Mouse (Mus musculus) granulocyte monocyte progenitor cell, adult 5-6 weeks (primary cell): ENCODE measurements around the gene Mgat5b. TPM values are rescaled to one million over a fixed set of nuclear protein-coding genes. Genes with fewer than 3 reads are reported as not detected.

Source experiments
- ATAC-seq: replicated peaks from 2 replicates; pipeline ENCODE4 v1.8.0; 2016; ENCODE audit warnings: mild to moderate bottlenecking, moderate TSS enrichment, inconsistent platforms; ENCODE audit not compliant: poor library complexity, severe bottlenecking
- total RNA-seq, 2 experiments: library from RNA; stranded (forward) in 1 of 2; stranded (reverse) in 1 of 2; fragments of 200-712, 200-1000 nt in 1 of 2; fragments of >200 nt in 1 of 2; fragmentation: Nextera tagmentation in 1 of 2; gene quantifications; 2 replicates each; pipeline ENCODE4 v1.2.3; 2014 to 2017

Mgat5b gene
- total RNA-seq, 2 experiments from 2014 or later = not detected

DNA sequence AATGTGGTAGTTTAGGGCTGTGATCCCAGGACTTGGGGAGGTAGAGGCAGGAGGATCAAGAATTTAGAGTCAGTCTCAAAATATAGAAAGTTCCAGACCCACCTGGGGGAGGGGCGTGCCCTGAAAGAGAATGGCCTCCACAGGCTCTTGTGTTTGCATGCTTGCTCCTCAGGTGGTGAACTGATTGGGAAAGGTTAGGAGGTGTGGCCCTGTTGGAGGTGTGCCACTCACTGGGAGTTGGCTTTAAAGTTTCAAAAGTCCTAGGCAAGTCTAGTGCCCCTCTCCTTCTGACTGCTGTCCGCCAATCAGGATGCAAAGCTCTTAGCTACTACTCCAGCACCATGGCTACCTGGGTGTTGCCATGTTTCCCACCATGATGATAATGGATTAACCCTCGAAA is 3.4 kb upstream of the Mgat5b start:
- no peak for ATAC-seq

DNA sequence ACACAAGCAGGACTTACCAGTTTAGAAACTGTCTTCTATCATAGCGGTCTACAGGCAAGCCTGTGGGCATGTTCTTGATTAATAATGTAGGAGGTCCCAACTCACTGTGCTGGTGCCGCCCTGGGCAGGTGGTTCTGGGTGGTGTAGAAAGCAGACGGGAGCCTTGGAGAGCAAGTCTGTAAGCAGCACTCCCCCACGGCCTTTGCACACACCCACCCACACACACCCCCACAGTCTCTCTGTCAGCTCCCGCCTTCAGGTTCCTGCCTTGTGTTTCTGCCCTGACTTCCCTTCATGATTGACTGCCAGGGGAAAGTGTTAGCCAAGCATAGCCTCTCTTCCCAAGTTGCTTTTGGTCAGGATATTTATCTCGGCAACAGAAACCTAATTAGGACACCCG is 1.3 kb upstream of the Mgat5b start:
- no peak for ATAC-seq

DNA sequence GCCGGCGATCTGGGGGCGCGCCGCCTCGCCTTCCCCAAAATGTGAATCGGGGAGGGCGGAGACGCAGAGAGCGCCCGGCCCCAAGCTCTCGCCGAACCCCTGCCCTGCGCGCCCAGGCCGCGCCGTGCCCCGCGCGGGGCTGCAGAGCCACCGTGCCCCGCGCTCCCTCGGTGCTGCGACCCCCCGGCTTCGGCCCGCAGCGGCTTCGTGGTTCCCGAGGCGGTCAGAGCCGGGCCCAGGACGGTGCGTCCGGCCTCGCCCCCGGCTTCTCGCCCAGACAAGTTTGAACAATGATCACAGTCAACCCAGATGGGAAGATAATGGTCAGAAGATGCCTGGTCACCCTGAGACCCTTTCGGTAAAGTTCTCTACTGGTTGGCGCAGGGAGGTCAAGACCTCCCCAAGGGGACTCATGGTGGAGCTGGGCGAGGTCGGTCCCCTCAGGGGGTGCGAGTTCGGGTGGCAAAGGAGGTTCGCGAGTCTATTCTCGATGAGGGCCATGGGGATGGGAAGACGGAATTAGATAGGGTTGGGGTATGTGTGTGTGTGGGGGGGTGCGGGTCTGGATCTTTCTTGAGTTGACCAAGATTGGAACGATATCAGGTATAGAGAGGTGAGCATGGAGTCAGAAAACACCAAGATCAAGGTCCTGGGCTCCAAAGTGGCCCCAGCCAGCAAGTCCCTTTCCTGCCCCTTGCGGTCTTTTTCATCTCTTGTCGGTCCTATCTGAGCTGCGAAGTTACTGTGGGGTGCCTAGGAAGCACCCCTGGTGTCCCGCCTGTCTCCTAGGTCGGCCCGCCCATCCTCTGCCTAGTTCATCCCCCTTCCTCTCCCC is 740 bp downstream of the Mgat5b start:
- ATAC-seq = no peak

DNA sequence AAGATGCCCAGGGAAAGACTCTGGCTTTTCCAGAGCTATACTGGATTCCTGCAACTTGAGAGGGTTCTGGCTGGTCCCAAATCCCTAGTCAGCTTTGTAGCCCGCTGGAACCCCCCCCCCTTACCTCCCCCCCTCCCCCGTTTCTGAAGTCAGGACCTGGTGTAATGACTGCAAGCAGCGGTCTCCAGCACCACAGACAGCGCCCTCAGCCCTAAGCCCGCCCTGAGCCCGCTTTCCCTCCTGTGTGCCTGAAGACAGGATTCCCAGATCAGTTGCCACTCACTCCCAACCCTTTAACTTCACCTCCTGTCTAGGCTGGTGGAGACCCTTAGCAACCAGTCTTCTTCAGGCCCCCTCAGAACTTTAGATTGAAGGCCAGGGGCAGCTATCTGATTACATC is 2.1 kb downstream of the Mgat5b start:
- ATAC-seq = no peak

DNA sequence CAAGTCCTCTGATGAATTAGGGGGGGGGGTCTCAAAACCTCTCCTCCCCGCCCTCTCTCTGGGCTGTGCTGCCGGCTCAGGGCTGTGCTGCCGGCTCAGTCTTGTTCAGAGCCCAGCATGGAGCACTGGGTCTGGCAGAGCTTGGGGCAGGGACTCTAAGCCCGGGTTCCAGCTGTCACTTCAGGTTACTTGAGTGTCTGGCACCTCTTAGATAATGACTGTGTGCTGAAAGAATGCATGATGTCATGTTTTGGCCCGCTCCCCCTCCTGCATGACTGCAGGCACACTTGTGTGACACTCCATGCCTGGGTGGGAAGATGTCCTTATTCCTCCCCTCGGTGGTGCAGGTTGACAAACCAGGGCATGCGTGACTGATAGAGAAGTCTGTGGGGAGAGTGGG is 3.4 kb downstream of the Mgat5b start:
- no peak for ATAC-seq

DNA sequence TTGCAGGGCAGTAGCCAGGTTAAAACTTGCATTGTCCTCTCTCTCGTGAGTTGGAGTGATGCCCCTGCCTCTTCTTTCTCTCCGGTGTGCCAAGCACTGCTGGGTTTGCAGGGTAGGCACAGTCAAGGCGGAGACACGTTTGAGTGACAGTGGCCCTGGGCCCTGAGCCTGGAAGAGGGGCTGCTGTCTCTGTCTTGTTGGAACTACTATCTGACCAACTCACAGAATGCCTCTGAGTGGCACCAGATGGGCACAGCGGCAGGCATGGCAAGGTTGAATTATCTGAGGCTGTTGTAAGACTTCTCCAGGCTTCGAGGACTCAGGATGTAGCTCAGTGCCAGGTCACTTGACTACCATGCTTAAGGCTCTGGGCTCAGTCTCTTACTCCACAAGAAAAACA is 9.4 kb downstream of the Mgat5b start:
- ATAC-seq = no peak

DNA sequence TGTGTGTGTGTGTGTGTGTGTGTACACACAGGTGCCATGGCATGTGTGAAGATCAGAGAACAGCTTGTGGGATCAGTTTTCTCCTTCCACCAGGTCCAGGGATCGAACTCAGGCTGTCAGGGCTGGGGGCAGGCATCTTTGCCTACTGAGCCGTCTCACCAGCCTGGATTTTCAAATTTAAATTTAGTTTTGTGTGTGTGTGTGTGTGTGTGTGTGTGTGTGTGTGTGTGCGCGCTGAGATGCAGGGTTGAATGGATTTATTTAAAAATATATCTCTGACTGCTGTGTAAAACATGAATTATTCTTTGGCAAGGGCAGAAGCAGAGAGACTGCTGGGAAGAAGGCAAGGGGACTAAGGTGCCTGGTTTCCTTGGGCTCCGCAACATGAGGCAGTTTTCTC is 16.2 kb downstream of the Mgat5b start:
- ATAC-seq = no peak

DNA sequence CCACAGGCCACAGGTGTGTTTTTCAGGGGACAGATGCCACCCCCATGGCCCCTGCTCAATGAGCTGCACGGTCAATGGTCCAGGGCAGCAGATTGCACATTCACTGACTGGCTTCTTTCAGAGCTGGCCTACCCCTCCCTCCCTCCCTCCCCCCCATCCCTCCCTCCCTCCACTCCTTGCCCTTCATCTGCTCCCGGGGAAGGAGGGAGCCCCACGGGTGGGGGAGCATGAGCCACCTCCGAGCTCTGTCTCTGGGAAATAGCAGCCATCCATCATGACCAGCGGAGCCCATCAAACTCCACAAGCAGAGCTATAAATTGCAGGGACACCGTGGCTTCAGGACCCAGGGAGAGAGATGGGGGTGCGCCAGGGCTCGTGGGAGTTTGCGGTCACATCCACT is 16.7 kb downstream of the Mgat5b start:
- ATAC-seq = no peak

DNA sequence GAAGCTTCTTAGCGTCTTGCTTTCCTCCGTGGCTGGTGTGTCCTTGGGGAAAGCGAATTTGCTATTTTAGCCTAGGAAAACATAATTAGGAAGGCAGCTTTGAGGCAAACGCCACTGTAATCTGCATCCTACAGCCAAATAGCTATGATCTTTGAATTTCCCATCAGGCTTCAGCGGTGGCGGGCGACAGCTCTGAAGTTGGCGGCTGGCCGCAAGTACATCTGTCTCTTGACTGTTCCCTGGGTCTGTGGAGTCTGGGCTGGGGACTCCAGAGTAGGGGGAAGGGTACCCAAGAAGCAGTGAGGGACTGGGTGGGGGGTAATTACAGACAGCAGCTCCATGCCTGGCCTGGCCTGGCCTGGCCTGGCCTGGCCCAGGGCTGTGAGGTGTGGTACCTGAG is 17.3 kb downstream of the Mgat5b start:
- no peak for ATAC-seq

DNA sequence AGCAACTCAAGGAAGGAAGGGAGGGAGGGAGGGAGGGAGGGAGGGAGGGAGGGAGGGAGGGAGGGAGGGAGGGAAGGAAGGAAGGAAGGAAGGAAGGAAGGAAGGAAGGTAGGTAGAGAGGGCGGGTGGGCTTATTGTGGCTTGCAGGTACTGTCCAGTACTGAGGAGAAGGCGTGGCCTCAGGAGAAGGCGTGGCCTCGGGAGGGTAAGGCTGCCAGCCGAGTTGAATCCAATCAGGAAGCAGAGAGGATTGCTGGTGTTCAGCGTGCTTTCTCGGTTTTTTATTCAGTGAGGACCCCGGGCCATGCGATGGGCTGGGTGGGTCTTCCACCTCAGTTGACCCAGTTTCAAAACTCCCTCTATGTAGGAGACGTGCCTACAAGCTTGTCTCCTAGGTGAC is 18.5 kb downstream of the Mgat5b start:
- ATAC-seq = no peak

DNA sequence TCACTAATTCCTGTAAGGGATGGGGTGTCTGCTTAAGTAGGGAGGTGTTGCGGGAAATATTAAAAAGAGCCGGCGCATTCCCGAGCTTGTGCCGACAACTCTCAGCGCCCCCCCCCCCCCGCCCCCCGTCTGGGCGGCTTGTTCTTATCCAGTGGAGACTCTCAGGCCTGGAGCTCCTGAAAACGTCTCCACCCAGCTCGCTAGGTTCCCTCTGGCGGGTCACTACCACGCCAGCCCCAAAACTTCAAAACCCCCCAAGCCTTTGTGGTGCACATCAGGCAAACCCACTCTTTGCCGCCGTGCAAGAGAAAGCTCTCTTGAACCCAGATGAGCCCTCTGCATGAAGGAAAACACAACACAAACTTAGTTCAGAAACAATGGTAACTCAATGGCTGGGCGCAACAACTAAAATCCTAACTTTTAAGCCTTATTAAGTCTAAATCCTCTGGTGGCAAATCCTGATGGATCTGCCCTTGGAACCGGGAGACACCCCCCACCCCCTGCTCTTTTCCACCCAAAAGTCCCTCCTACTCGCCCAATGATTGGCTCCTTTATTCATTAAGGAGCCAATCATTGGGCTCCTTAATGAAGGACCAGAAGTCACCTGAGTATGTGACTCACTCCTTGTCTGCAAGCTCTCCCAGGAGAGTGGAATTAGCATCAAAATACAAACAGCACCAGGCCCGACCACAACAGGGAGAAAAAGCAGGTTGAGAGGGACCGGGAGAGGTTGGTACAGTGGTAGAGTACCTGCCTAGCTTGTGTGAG is 21.6 kb downstream of the Mgat5b start:
- no peak for ATAC-seq

DNA sequence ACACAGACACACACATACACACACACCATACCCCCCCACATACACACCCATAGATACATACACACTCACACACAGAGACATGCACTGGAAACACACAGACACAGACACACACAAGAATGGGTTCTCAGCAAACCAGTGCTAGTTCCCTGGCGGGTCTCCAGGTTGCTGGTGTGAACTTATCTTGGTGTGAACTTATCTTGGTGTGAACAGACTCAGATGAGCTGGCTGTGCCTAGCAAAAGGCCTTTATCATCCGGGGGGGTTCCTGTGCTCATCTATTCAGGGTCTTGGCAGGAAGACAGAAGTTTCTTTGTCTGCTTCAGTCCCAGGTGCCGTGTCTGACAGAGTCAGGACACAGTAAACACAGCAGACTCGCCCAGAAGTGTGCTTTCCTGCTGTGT is 25.7 kb downstream of the Mgat5b start:
- no peak for ATAC-seq

DNA sequence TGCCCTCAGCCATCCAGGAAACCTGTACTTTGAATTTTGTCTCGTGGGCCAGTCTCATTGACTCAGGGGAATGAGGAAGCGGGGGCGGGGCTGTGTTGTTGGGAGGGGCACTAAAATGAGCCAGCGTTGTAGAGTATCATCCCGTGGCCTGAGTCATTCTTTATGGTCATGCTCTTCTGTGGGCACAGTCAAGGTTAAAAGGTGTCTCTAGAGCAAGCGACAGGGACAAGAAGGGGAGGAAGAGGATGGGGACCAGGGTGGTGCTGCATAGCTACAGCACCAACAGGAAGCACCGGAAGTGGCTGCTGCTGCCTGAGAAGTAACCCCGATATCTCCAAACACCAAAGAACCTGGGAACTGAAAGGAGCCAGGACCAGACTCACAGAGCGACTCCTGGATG is 31.2 kb downstream of the Mgat5b start:
- ATAC-seq = peak; percentile 52

DNA sequence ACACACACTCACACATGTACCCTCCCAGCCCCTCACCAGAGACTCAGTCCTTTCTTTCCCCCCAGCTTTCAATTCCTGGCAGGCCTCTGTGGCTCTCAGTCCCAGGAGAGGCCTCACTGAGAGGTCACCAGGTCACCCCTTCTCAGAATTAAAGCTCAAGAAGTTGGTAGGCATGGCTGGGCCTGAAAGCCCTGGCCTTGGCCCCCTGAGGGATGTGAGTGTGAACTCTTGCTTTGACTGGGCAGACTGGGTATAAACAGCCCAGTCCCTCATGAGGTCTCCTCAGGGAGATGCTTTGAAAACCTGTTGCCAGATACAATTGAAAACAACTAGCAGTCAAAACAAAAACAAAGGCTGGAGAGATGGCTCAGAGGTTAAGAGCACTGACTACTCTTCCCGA is 32.8 kb downstream of the Mgat5b start:
- no peak for ATAC-seq

DNA sequence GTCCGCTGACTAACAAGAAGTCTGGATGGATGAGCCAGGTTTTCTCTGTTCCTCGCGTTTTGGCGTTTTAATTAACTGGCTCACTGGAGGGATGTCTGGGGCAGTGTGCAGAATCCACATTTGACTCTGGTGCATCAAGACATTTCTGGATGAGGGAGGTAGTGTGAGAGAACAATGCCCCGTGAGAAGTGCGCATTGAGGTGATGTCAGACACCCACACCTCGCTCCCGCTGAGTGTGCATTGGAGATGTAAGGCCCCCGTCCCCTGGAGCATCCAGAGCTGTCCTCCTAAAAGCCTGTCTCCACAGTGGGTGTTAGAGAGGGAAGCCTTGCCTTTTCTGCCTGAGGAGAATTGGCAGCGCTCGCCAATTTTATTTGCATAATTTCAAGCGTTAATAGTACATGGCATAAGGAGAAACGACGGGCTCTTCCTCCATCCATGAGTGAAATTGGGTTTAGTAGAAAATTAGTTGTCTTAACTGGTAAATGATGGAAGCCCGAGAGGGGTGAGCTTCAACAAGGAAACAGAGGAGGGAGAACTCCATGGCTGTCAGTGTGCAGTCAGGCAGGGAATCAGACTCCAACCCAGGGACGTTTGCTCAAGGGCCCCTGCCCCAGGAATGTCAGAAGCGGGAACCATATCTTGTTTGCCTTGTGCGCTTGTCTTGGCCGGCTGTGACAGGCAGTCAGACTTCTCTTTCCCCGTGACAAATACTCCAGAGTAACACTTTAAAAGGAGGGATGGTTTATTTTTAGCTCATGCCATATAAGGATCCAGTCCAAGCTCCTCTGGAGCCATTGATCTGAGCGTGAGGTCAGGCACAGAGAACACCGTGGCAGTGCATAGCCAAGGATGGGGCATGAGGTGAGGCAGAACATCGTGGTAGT is 35.8 kb downstream of the Mgat5b start:
- ATAC-seq = no peak

DNA sequence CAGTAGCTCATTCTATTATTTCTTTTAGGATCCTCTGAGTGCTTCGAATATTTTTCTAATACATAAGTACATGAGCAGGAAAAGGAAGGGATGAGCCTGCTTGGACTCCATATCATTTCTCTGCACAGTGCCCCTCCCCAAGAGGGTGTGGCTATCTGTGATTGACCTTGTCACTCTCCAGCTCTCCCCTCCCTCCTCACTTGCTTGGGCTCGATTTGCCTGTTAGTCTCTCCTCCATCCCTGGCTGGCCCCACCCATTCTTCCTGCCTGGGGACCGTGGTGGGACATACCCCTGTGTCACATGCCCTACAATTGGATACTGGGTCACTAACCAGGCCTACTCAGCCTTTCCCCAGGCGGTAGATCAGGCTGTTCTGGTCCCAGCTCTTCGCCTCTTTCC is 39.9 kb downstream of the Mgat5b start:
- ATAC-seq = no peak

DNA sequence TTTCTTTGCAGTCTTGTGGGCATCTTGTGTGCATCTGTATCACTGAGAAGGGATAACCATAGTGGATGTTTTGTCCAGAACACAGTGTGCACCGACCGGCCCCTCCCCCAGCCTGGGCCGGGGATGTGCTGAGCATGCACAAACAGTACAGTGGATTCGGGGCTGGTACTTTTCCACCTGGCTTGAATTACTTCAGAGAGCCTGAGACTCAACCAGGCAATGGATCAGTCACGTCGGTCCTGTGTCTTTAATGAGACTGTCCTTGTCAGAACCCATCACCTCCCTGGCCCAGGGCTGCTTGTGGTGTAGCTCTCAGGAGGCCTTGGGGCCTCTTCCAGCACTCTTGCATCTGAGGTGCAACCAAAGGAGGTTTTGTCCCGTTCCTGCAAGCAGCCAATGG is 46.4 kb downstream of the Mgat5b start:
- ATAC-seq = no peak

DNA sequence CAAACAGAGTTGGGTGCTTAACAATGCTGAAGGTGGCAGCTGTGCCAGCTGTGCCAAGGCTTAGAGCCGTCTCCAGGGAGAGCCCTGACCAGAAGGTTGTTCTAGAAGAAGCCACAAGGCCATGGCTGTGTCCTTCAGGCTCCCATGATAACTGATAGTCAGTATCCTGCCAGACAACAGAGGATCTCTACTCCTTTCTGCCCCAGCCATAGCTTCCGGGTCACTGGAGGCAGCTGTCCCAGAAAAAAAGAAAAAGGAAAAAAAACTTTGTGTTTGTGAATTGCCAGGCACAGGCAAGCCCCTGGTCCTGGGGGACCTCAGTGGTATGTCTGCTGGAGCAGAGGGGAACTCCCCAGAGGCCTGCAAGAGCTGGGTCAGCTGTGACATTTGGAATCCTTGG is 47.3 kb downstream of the Mgat5b start:
- no peak for ATAC-seq

DNA sequence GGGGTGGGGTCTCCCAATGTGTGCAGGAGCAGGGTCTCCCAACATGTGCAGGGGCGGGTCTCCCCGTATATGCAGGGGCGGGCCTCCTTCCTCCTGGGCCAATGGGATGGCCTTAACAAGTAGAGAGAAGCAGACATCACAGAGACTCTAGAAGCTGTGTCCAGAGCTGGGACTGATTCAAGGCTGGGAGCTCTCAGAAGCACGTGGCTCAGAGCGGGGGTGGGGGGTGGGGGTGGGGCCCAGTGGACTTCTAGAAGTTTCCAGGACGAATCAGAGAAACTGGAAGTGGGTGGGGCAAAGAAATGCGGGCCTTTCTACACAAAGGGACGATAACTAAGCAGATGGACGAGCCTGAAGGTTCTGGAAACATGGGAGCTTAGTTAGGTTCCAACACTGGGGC is 49.9 kb downstream of the Mgat5b start:
- no peak for ATAC-seq

DNA sequence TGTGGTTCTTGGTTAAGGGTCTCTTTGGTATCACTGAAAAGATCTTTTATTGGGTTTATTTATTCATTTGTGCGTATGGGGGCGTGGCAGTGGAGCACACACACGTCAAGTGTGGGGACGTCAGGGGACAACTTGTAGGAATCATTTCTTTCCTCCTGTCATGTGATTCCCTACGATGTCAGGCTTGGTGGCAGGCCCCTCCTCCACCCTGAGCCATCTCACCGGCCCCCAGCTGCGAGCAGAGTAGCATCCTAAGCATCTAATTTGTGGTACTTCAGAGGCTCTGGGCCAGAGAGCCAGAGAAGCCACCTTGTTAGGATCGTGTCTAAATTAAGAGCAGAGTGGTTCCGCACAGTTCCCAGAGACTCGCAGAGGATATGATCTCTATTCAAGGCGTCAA is 50.8 kb downstream of the Mgat5b start:
- ATAC-seq = no peak

DNA sequence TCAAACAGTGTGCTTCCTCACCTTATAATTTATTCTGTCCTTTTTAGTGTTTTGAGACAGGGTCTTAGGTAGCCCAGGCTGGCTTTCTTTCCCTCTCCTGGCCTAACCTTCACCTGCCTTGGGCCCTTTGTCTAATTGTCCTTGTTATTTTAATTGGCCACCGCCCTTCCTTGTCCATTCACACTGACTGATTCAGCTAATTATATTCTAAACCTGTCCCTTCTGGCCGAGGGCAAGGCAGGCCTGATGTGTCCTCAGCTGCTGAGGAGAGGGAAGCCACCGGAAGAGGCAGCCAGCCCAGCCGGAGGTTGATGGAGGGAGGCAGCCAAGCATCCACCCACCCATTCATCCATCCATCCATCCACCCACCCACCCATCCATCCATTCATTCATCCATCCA is 52.2 kb downstream of the Mgat5b start:
- ATAC-seq = no peak
